Mouse (Mus musculus) spleen, adult 2 months (tissue): ENCODE measurements at regions not wholly inside any gene's neighbourhood (a gene's known extent, or its start where the extent isn't known, plus 50 kb on each side); places are given as distances from the start of the nearest gene placed in this dataset.

ENCODE experiments used
- CTCF ChIP-seq: fragments of 200-500 bp; IDR thresholded peaks from 2 replicates; pipeline ENCODE4 v1.5.1; 2011; ENCODE audit warnings: mild to moderate bottlenecking, inconsistent platforms; ENCODE audit not compliant: insufficient read depth, insufficient read length, insufficient replicate concordance; ENCODE audit errors: extremely low read depth
- POLR2A ChIP-seq: fragments of 200-500 bp; IDR thresholded peaks from 2 replicates; pipeline ENCODE4 v1.6.1; 2011; ENCODE audit warnings: low read depth, low read length, inconsistent platforms

DNA sequence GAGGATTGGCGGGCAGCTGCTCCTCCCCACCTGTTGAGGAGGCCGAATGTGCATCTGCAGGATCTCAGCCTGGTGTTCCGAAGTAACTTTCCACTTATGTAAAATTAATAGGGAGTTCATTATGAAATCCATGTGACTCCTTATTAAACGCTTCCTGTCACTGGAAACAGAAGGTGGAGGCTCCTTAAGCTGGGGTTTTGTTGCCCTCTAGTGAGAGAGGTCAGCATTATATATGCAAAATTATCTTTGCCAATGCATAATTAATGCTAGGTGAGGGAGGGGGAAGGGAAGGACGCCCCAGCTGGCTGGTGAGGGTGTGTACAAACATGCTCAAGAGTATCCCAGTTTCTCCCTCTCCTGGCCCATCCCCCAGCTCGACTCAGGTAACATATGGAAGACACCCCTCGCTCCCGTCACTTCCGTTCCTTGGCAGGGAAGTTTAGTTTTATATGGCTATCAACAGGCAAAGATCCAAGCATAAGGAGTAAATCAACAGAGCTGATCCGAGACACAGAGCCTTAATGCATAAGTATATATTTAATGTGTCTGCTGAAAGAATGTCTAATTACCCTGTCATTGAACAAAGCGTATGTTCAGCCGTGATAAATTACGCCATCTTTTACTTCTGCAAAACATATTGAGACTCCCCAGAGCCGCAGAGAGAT is 71.2 kb upstream of the Cdh4 start:
- no peak for TF ChIP-seq CTCF
- TF ChIP-seq POLR2A = no peak
